Mouse (Mus musculus): ENCODE results near the gene Gpr68. TPM values are rescaled to one million over a fixed set of nuclear protein-coding genes. Genes with fewer than 3 reads are reported as not detected.
A peak's percentile ranks its signal among the peaks of the same experiment; 100 is the strongest.

Gpr68 gene
- 1.2 and 1.6 TPM in 2 replicates for polyA plus RNA-seq (2012; rRNA removed)

DNA sequence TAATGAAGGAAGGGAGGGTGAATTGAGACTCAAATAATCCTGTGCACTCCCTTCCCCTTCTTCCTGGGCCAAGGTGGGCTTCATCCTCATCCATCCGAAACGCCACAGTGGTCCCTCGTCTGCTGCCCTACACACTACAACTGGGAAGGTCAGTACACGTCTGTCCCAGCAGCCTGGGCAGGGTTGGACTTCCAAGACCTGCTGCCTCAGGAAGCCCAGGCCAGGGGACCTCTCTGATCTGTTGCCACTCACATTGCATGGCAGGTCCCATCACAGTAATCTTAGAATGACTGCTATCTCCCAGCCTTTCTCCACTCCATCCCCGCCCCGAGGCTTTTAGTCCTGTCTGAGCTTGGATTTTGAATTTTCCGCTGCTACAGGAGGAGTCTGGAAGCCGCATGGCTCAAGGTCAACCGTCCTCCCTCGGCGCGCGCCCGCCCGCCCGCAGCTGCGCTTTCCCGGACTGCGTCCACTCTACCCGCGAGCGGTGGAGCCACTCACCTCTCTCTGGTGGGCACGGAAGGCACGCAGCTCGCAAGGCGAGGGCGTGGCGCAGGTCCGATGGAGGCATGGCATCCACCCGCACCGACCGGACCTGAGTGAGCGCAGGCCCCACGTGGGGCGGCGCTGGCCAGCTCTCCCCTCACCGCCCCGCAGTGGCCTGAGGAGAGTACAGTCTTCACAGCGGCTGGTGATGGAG is at the start of gene Gpr68:
Gene Gpr68, minus strand, starts transcription at position 601 of the 700 bp plus-strand sequence.
- DNase-seq (ENCODE audit: low read depth) = no peak

DNA sequence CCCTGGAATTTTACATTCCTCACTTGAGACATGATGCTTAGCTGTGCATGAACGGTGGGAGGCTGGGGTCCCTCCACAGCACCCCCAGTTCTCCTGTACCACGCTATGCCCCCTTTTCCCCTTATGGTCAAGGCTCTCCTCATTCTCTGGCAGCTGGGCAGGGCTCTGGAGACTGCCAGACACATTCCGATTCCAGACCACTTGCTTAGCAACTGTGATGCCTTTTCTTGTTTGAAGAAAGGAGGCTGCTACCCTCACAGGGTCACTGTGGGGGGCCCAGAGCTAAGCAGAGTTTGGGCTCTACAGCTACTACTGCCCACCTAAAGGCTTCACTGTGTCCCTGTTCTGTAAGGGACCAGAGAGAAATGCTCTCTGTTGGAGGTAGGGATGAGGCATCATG is 49.3 kb upstream of the Gpr68 start:
- DNase-seq (ENCODE audit: low read depth) = no peak

- DNase-seq (ENCODE audit: low read depth) = no peak
These were observed 48.8 kb upstream of the Gpr68 start for GRCm38 (mm10) chr12:100956825-100957224.

GRCm38 (mm10) chr12:100956028-100956427 is 48.0 kb upstream of the Gpr68 start:
- DNase-seq (ENCODE audit: low read depth) = no peak

GRCm38 (mm10) chr12:100953926-100954325 is 45.9 kb upstream of the Gpr68 start:
- no peak for DNase-seq (ENCODE audit: low read depth)

DNA sequence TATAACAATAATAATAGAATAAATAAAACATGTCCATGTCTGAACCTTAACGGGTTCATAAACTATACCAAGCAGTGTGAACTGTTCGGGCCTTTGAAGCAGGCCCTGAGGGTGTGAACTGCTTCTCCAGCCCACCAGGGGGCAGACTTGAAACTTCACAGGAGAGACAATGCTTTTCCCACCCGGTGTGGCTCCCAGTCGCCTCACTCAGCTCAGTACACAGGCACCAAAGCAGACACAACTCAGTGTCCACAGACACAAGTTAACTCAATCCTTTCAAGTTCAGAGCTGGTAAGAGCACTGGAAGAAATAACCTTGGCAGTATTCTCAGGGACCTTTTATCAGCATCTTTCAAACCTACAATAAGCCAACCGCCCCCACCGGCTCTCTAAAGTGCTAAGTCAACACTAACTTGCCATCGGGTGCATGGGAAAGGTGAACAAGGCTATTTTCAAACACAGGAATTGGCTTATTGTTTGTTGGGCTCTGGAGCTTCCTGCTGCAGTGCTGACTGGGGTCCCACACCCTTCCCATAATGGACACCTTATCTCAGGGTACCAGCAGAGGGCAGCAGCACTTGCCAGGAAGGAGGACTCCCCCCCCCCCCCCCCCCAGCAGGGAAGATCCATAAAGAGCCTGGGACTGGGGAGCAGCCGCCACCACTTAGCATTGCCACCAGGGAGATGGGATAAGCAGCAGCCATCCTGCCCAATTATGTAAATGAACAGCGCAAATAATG is 44.4 kb upstream of the Gpr68 start:
- no peak for DNase-seq (ENCODE audit: low read depth)

DNA sequence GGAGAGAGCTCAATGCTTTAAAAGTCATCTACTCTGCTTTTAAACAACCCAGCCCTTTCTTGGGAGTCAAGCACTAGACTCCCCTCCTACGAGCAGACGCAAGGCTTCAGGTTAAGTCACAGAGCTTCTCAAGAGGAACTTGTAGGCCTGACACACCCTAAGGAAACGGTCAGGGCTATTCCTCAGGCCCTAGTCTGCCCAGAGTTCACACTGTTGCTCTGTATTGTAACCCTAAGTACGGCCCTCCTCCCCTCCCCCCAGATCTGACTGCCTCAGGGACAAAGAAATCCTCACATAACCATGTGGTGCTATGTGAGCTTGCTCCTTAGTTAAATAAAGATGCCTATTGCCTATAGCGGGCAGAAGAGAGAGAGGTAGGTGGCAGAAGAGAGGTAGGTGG is 41.1 kb upstream of the Gpr68 start:
- DNase-seq (ENCODE audit: low read depth) = no peak

- no peak for DNase-seq (ENCODE audit: low read depth)
These were observed 40.0 kb upstream of the Gpr68 start for GRCm38 (mm10) chr12:100948021-100948420.

GRCm38 (mm10) chr12:100945948-100946347 is 38.0 kb upstream of the Gpr68 start:
- DNase-seq (ENCODE audit: low read depth) = no peak

DNA sequence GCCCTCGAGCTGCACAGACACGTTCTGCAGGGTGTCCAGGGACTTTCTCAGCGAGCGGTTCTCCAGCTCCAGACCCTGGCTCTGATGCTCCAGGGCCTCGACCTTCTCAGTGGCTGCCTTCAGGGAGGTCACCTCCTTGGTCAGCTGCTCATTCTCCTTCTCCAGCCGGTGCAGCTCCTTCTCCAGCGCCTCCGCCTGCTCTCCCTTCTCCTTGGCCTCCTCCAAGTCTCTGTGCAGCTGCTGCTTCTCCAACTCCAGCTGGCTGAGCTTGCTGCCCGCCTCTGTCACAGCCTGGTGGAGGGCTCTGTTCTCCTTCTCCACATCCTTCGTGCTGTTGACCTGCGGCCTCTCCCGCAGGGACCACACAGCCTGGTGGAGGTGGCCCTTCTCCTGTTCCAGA is 37.5 kb upstream of the Gpr68 start:
- DNase-seq (ENCODE audit: low read depth) = no peak

DNA sequence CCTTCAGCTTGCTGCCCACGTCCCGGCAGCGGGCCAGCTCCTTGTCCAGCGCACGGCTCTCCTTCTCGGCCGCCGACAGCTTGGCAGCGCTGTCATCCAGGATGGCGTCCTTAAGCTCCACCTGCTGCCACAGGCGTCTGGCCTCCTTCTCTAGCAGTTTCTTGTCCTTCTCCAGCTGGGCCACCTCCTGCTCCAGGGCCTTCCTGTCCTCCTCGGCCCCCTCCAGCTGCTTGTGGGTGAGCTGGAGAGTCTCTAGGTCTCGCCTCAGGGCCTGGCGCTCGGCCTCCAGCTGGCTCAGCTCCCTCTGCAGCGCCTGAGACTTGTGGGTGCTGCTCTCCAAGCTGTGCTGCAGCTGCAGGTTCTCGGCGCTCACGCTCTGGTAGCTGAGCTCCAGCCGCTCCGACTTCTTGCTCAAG is 36.9 kb upstream of the Gpr68 start:
- DNase-seq (ENCODE audit: low read depth) = no peak

GRCm38 (mm10) chr12:100943146-100943545 is 35.1 kb upstream of the Gpr68 start:
- no peak for DNase-seq (ENCODE audit: low read depth)

- no peak for DNase-seq (ENCODE audit: low read depth)
These were observed 33.4 kb upstream of the Gpr68 start for GRCm38 (mm10) chr12:100941361-100941760.

GRCm38 (mm10) chr12:100937441-100938360 is 29.7 kb upstream of the Gpr68 start:
- peak; percentile 59 for DNase-seq (ENCODE audit: low read depth)

- no peak for DNase-seq (ENCODE audit: low read depth)
These were observed 28.7 kb upstream of the Gpr68 start for GRCm38 (mm10) chr12:100936737-100937136.

DNA sequence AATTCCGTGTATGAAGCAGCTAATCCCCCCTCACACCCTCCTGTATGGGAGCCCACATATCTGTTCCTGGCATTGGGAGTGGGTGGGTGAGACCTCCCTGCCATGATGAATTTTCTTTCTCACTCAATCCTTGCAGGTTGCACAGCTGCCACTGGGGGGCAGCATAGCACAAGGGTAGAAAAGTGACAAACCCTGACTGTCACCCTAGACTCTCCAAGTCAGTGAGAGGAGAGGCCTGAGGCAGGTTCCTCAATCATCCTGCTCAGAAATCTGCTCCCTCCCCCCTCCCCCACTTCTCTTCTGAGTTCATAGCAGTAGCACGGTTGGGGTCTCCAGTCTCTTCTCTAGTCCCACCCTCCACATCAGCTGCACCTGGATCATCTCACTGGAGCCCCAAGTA is 28.1 kb upstream of the Gpr68 start:
- DNase-seq (ENCODE audit: low read depth) = no peak

GRCm38 (mm10) chr12:100934796-100935195 is 26.8 kb upstream of the Gpr68 start:
- DNase-seq (ENCODE audit: low read depth) = no peak

- no peak for DNase-seq (ENCODE audit: low read depth)
These were observed 23.7 kb upstream of the Gpr68 start for GRCm38 (mm10) chr12:100931653-100932052.

- DNase-seq (ENCODE audit: low read depth) = no peak
These were observed 20.3 kb upstream of the Gpr68 start for GRCm38 (mm10) chr12:100928286-100928685.

GRCm38 (mm10) chr12:100925644-100926619 is 17.9 kb upstream of the Gpr68 start:
- no peak for DNase-seq (ENCODE audit: low read depth)
